22 mouse cellular contexts compared by ENCODE assay signal in the genomic region with DNA sequence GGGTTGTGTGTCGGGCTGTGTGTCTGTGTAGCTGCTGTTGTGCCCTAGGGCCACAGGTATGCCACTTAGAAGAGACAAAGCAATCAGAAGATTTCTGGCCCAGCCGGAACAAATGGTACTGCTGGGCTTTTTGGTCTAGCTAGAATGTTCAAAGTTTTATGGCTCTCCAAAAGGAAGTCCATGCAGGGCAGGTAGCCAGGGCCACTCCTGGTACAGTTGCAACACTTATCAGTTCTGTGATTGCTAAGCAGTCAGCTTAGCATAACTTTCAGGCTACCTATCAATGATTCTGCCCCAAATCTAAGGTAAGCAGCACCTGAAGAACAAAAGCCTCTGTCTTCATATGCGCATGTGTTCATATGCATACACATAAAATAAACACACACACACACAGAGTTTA. TPM values are rescaled to one million over a fixed set of nuclear protein-coding genes. Genes with fewer than 3 reads are reported as not detected.
A peak's percentile ranks its signal among the peaks of the same experiment; 100 is the strongest.
DNase-seq lines count a peak whose midpoint lies in the region; ATAC-seq lines count a peak whose summit lies in the region.
"Had no signal": no experiment of that assay in that cellular context is flagged by ENCODE, and none has a peak within 500 bp of the region (broad histone marks: within the 10 kb centered on the region; RNA-seq: fewer than 3 reads in every experiment).

No protein-coding gene starts in this region.

- H3K27ac ChIP-seq in intestine, embryonic 16.5 days (ENCODE audit: low read length), result peak overlapping the region; percentile 57; the same call in 1 of the 2 replicates
- no peak overlapping the region for H3K27ac ChIP-seq in stomach, embryonic 16.5 days (ENCODE audit: low read length)
- no peak overlapping the region for H3K27ac ChIP-seq in heart, embryonic 11.5 days (ENCODE audit: low read depth, low read length)
- H3K27ac ChIP-seq: embryonic facial prominence, embryonic 10.5 days; embryonic facial prominence, embryonic 12.5 days; forebrain, embryonic 13.5 days; forebrain, embryonic 15.5 days had no signal

- H3K9ac ChIP-seq in intestine, embryonic 16.5 days (ENCODE audit: low read depth, low read length), result no peak overlapping the region
- H3K9ac ChIP-seq in stomach, embryonic 16.5 days (ENCODE audit: low read length), result no peak overlapping the region
- no peak overlapping the region for H3K9ac ChIP-seq in heart, embryonic 11.5 days (ENCODE audit: low read depth, low read length)
- H3K9ac ChIP-seq: embryonic facial prominence, embryonic 12.5 days; forebrain, embryonic 13.5 days; forebrain, embryonic 15.5 days; forebrain, postnatal 0 days had no signal

- ATAC-seq in intestine, embryonic 16.5 days, result peak; percentile 84
- 0 out of 2 replicates have a peak, but pooled peaks have one; percentile 33 for ATAC-seq in stomach, embryonic 16.5 days (ENCODE audit: insufficient read depth, low FRiP score)
- ATAC-seq in heart, embryonic 11.5 days (replicated peaks; ENCODE audit: insufficient number of reproducible peaks, low FRiP score, low TSS enrichment), result no peak
- ATAC-seq: forebrain, embryonic 13.5 days; forebrain, embryonic 15.5 days; forebrain, postnatal 0 days had no signal

- WGBS in intestine, embryonic 16.5 days, result 61% methylated on average over 3 of the region's 3 CpGs
- WGBS in stomach, embryonic 16.5 days, result 80% methylated on average over 3 of the region's 3 CpGs
- WGBS in heart, embryonic 11.5 days (ENCODE audit: insufficient replicate concordance), result 74% methylated on average over 3 of the region's 3 CpGs

- H3K9me3 ChIP-seq in intestine, embryonic 16.5 days (ENCODE audit: control insufficient read depth, low read length), result no peaks in the 10 kb centered on the region
- H3K9me3 ChIP-seq in stomach, embryonic 16.5 days (replicated peaks; ENCODE audit: control insufficient read depth, low read length), result no peaks in the 10 kb centered on the region
- no peaks in the 10 kb centered on the region for H3K9me3 ChIP-seq in heart, embryonic 11.5 days (replicated peaks; ENCODE audit: control insufficient read depth, low read length)
- H3K9me3 ChIP-seq: embryonic facial prominence, embryonic 10.5 days; embryonic facial prominence, embryonic 12.5 days; forebrain, embryonic 13.5 days; forebrain, embryonic 15.5 days had no signal

- no peak overlapping the region for H3K4me3 ChIP-seq in intestine, embryonic 16.5 days (ENCODE audit: low read length)
- H3K4me3 ChIP-seq in stomach, embryonic 16.5 days (replicated peaks; ENCODE audit: low read length), result no peak overlapping the region
- H3K4me3 ChIP-seq in heart, embryonic 11.5 days (ENCODE audit: low read depth, low read length), result no peak overlapping the region
- H3K4me3 ChIP-seq: embryonic facial prominence, embryonic 10.5 days; embryonic facial prominence, embryonic 12.5 days; forebrain, embryonic 13.5 days; forebrain, embryonic 15.5 days had no signal

- 0 out of 2 replicates have a peak, but pooled peaks cover 3% of the 10 kb centered on the region for H3K4me1 ChIP-seq in intestine, embryonic 16.5 days (ENCODE audit: control insufficient read depth, insufficient read depth, low read length)
- H3K4me1 ChIP-seq in stomach, embryonic 16.5 days (ENCODE audit: control insufficient read depth, insufficient read depth, low read length), result no peaks in the 10 kb centered on the region
- H3K4me1 ChIP-seq in heart, embryonic 11.5 days (ENCODE audit: control insufficient read depth, insufficient read depth, low read length), result no peaks in the 10 kb centered on the region
- H3K4me1 ChIP-seq: embryonic facial prominence, embryonic 10.5 days; embryonic facial prominence, embryonic 12.5 days; forebrain, embryonic 15.5 days had no signal

- H3K27me3 ChIP-seq in intestine, embryonic 16.5 days (replicated peaks; ENCODE audit: control insufficient read depth, insufficient read depth, low read length), result no peaks in the 10 kb centered on the region
- no peaks in the 10 kb centered on the region for H3K27me3 ChIP-seq in stomach, embryonic 16.5 days (ENCODE audit: control insufficient read depth, insufficient read depth, low read length)
- no peaks in the 10 kb centered on the region for H3K27me3 ChIP-seq in heart, embryonic 11.5 days (ENCODE audit: control insufficient read depth, insufficient read depth, low read length)
- H3K27me3 ChIP-seq: embryonic facial prominence, embryonic 12.5 days; forebrain, embryonic 13.5 days; forebrain, embryonic 15.5 days had no signal

- DNase-seq in left cerebral cortex, adult 9 months (ENCODE audit: low spot score in 2 of 2), result no peak
- DNase-seq in right cerebral cortex, postnatal 14 days, result no peak
- DNase-seq: adrenal gland, adult 2 months; adrenal gland, postnatal 14 days; adrenal gland, postnatal 36 days; cerebellum, adult 11-12 months; cerebellum, adult 2 months; cerebellum, adult 9-10 months; cerebellum, postnatal 10 days; cerebellum, postnatal 25 days; forebrain, postnatal 0 days had no signal

- no peaks in the 10 kb centered on the region for H3K36me3 ChIP-seq in intestine, embryonic 16.5 days (ENCODE audit: control insufficient read depth, insufficient read depth, low read length)
- no peaks in the 10 kb centered on the region for H3K36me3 ChIP-seq in stomach, embryonic 16.5 days (ENCODE audit: control insufficient read depth, insufficient read depth, low read length)
- no peaks in the 10 kb centered on the region for H3K36me3 ChIP-seq in heart, embryonic 11.5 days (ENCODE audit: control insufficient read depth, insufficient read depth, low read length)
- H3K36me3 ChIP-seq: embryonic facial prominence, embryonic 10.5 days; embryonic facial prominence, embryonic 12.5 days; forebrain, embryonic 15.5 days had no signal

- no peak overlapping the region for H3K4me2 ChIP-seq in intestine, embryonic 16.5 days (ENCODE audit: low read depth, low read length)
- no peak overlapping the region for H3K4me2 ChIP-seq in stomach, embryonic 16.5 days (ENCODE audit: low read depth, low read length)
- H3K4me2 ChIP-seq in heart, embryonic 11.5 days, result no peak overlapping the region
- H3K4me2 ChIP-seq: embryonic facial prominence, embryonic 12.5 days; forebrain, embryonic 13.5 days; forebrain, embryonic 15.5 days had no signal

RNA-seq across cellular contexts. Expression of a gene that starts 26.0 kb away (rescaled TPM):
- polyA plus RNA-seq in intestine, embryonic 16.5 days (2015; fragmentation: Nextera tagmentation; extraction: Ambion mirVana), result 0.04 TPM in 1 of 2 replicates, not detected in the other
- polyA plus RNA-seq in stomach, embryonic 16.5 days (2015; fragmentation: Nextera tagmentation; extraction: Ambion mirVana), result 0.11 TPM in 1 of 2 replicates, not detected in the other
- polyA plus RNA-seq in heart, embryonic 11.5 days (2014; fragmentation: Nextera tagmentation; extraction: Ambion mirVana), result not detected in 2 replicates
- polyA plus RNA-seq: adrenal gland, adult 2 months; C2C12; embryonic facial prominence, embryonic 10.5 days; embryonic facial prominence, embryonic 12.5 days had no signal

RNA-seq across cellular contexts. Expression of a gene that starts 53.4 kb away (rescaled TPM):
- not detected in 2 replicates for polyA plus RNA-seq in intestine, embryonic 16.5 days (2015; fragmentation: Nextera tagmentation; extraction: Ambion mirVana)
- not detected in 2 replicates for polyA plus RNA-seq in stomach, embryonic 16.5 days (2015; fragmentation: Nextera tagmentation; extraction: Ambion mirVana)
- polyA plus RNA-seq in heart, embryonic 11.5 days (2014; fragmentation: Nextera tagmentation; extraction: Ambion mirVana), result not detected in 2 replicates
- polyA plus RNA-seq: adrenal gland, adult 2 months; C2C12; cerebellum, adult 2 months; cortical plate, adult 2 months; embryonic facial prominence, embryonic 10.5 days; embryonic facial prominence, embryonic 12.5 days; embryonic facial prominence, embryonic 14.5 days; forebrain, embryonic 11.5 days; forebrain, embryonic 13.5 days; forebrain, embryonic 15.5 days; forebrain, postnatal 0 days had no signal
